Mouse (Mus musculus) right cerebral cortex, postnatal 25 days (tissue): ENCODE data around the gene Slc45a2.

Experiments used
- DNase-seq: peaks from one replicate; pipeline ENCODE4 v3.0.0; 2022

Slc45a2 gene

GRCm38 (mm10) chr15:11008756-11009155 lies 8.2 kb downstream of the Slc45a2 start:
- no peak for DNase-seq

GRCm38 (mm10) chr15:11010976-11011548 lies 10.5 kb downstream of the Slc45a2 start:
- DNase-seq: no peak

- DNase-seq: no peak
These were observed 14.4 kb downstream of the Slc45a2 start for GRCm38 (mm10) chr15:11014931-11015330.

GRCm38 (mm10) chr15:11026801-11027561 lies 26.5 kb downstream of the Slc45a2 start:
- no peak for DNase-seq

GRCm38 (mm10) chr15:11030188-11030587 lies 29.7 kb downstream of the Slc45a2 start:
- DNase-seq: no peak

- no peak for DNase-seq
These were observed 35.5 kb downstream of the Slc45a2 start for GRCm38 (mm10) chr15:11035947-11036474.

GRCm38 (mm10) chr15:11036535-11037375 lies 36.2 kb downstream of the Slc45a2 start:
- peak; percentile 25 for DNase-seq

GRCm38 (mm10) chr15:11037376-11037695 lies 36.8 kb downstream of the Slc45a2 start:
- peak; percentile 37 for DNase-seq

GRCm38 (mm10) chr15:11037711-11038110 lies 37.2 kb downstream of the Slc45a2 start, which contains the start of gene Rxfp3:
Gene Rxfp3, minus strand, starts transcription at chr15:11037991.
- DNase-seq: peak; percentile 12

GRCm38 (mm10) chr15:11038476-11038875 lies 38.0 kb downstream of the Slc45a2 start:
- no peak for DNase-seq

- no peak for DNase-seq
These were observed 39.5 kb downstream of the Slc45a2 start for GRCm38 (mm10) chr15:11040067-11040466.

- no peak for DNase-seq
These were observed 40.7 kb downstream of the Slc45a2 start for GRCm38 (mm10) chr15:11041229-11041628.

- DNase-seq: no peak
These were observed 42.3 kb downstream of the Slc45a2 start for GRCm38 (mm10) chr15:11042828-11043227.

GRCm38 (mm10) chr15:11053678-11054439 lies 53.3 kb downstream of the Slc45a2 start:
- DNase-seq: no peak

GRCm38 (mm10) chr15:11054440-11055080 lies 54.0 kb downstream of the Slc45a2 start:
- no peak for DNase-seq

GRCm38 (mm10) chr15:11062903-11063302 lies 62.4 kb downstream of the Slc45a2 start:
- DNase-seq: no peak

- DNase-seq: no peak
These were observed 63.6 kb downstream of the Slc45a2 start for GRCm38 (mm10) chr15:11064160-11064557.

- DNase-seq: no peak
These were observed 64.3 kb downstream of the Slc45a2 start, which contains the start of gene Adamts12 for GRCm38 (mm10) chr15:11064558-11065411. Gene Adamts12, plus strand, starts transcription at chr15:11064790.

GRCm38 (mm10) chr15:11065528-11066171 lies 65.1 kb downstream of the Slc45a2 start:
- DNase-seq: no peak

- DNase-seq: no peak
These were observed 65.8 kb downstream of the Slc45a2 start for GRCm38 (mm10) chr15:11066299-11066698.
